Mouse (Mus musculus) CH12.LX (cell line): Measurements from ENCODE around the gene Fam57a. TPM values are rescaled to one million over a fixed set of nuclear protein-coding genes. Genes with fewer than 3 reads are reported as not detected.

Source experiments
- DNase-seq: peaks from one replicate; pipeline ENCODE4 v3.0.0-alpha.2; 2013; ENCODE audit errors: extremely low read depth
- H3K27ac ChIP-seq: 2 replicates; pipeline ENCODE4 v1.5.1; 2012; ENCODE audit warnings: low read depth, mild to moderate bottlenecking, control low read depth, moderate library complexity; ENCODE audit not compliant: insufficient read depth
- H3K27me3 ChIP-seq: replicated peaks from 2 replicates; pipeline ENCODE3; 2012; ENCODE audit warnings: inconsistent platforms
- H3K36me3 ChIP-seq, 2 experiments: replicated peaks in 1 of 2; 2 replicates each; pipeline versions ENCODE3 to v1.6.1; 2012; ENCODE audit warnings: inconsistent platforms in 1 of 2, low read length in 1 of 2, mild to moderate bottlenecking in 1 of 2, mixed read lengths in 1 of 2, moderate library complexity in 1 of 2; ENCODE audit not compliant: control insufficient read depth in 1 of 2, insufficient read depth in 1 of 2
- H3K4me1 ChIP-seq, 2 experiments: 2 replicates each; pipeline ENCODE4 v1.6.1; 2012; ENCODE audit warnings: inconsistent platforms in 1 of 2, moderate library complexity in 1 of 2; ENCODE audit not compliant: insufficient read depth in 2 of 2, control insufficient read depth in 1 of 2
- H3K4me2 ChIP-seq: 2 replicates; pipeline ENCODE4 v1.6.1; 2012; ENCODE audit warnings: low read depth, mild to moderate bottlenecking, control low read depth; ENCODE audit not compliant: poor library complexity, insufficient read depth, severe bottlenecking
- H3K4me3 ChIP-seq, 3 experiments: fragments of 150-350 bp in 1 of 3; sonication (generic) in 1 of 3; replicated peaks in 1 of 3; 2 replicates each; pipeline versions ENCODE3 to v1.5.1; 2011 to 2012; ENCODE audit warnings: low read depth in 2 of 3, low read length in 2 of 3, mild to moderate bottlenecking in 2 of 3, moderate library complexity in 2 of 3, control low read depth in 1 of 3, improper control_type of control experiment in 1 of 3, inconsistent platforms in 1 of 3, mixed read lengths in 1 of 3; ENCODE audit not compliant: poor library complexity in 1 of 3
- H3K79me2 ChIP-seq: replicated peaks from 2 replicates; pipeline ENCODE4 v1.6.1; 2012; ENCODE audit warnings: mild to moderate bottlenecking, moderate library complexity; ENCODE audit not compliant: control insufficient read depth, poor library complexity, insufficient read depth, severe bottlenecking; ENCODE audit errors: extremely low read depth
- H3K9ac ChIP-seq: 2 replicates; pipeline ENCODE4 v1.6.1; 2012; ENCODE audit warnings: low read depth, mild to moderate bottlenecking, control low read depth, moderate library complexity; ENCODE audit not compliant: insufficient read depth
- H3K9me3 ChIP-seq: replicated peaks from 2 replicates; pipeline ENCODE3; 2012; ENCODE audit warnings: low read length, inconsistent platforms, mixed read lengths
- BHLHE40 ChIP-seq: IDR thresholded peaks from 2 replicates; pipeline ENCODE4 v1.6.1; 2011; ENCODE audit warnings: mild to moderate bottlenecking, low read depth, low read length, improper control_type of control experiment
- CHD1 ChIP-seq: IDR thresholded peaks from 2 replicates; pipeline ENCODE4 v1.6.1; 2012; ENCODE audit warnings: low read depth, low read length, improper control_type of control experiment, inconsistent platforms
- CHD2 ChIP-seq: IDR thresholded peaks from 2 replicates; pipeline ENCODE4 v1.6.1; 2011; ENCODE audit warnings: low read length, improper control_type of control experiment
- CTCF ChIP-seq, 2 experiments: IDR thresholded peaks in 1 of 2; conservative IDR thresholded peaks in 1 of 2; 2 replicates each; pipeline ENCODE4 v1.5.1; 2011 to 2012; ENCODE audit warnings: low read depth in 2 of 2, low read length in 2 of 2, improper control_type of control experiment in 1 of 2, inconsistent platforms in 1 of 2, mild to moderate bottlenecking in 1 of 2, moderate library complexity in 1 of 2
- E2F4 ChIP-seq: IDR thresholded peaks from 2 replicates; pipeline ENCODE4 v1.6.1; 2011; ENCODE audit warnings: low read depth, low read length, improper control_type of control experiment; ENCODE audit not compliant: insufficient replicate concordance
- ELF1 ChIP-seq: IDR thresholded peaks from 2 replicates; pipeline ENCODE4 v1.6.1; 2014; ENCODE audit warnings: low read depth, mild to moderate bottlenecking, inconsistent platforms, low read length, improper control_type of control experiment
- ETS1 ChIP-seq: conservative IDR thresholded peaks from 2 replicates; pipeline ENCODE4 v1.6.1; 2012; ENCODE audit warnings: low read depth, mild to moderate bottlenecking, inconsistent platforms, low read length, improper control_type of control experiment, moderate library complexity
- GABPA ChIP-seq: IDR thresholded peaks from 2 replicates; pipeline ENCODE4 v1.6.1; 2012; ENCODE audit warnings: low read depth, low read length, improper control_type of control experiment, inconsistent platforms; ENCODE audit not compliant: insufficient replicate concordance
- HCFC1 ChIP-seq: IDR thresholded peaks from 2 replicates; pipeline ENCODE4 v1.6.1; 2012; ENCODE audit warnings: low read depth, mild to moderate bottlenecking, inconsistent platforms, low read length, improper control_type of control experiment
- JUND ChIP-seq: conservative IDR thresholded peaks from 2 replicates; pipeline ENCODE4 v1.6.1; 2011; ENCODE audit warnings: low read depth, low read length, improper control_type of control experiment
- MAFK ChIP-seq: IDR thresholded peaks from 2 replicates; pipeline ENCODE4 v1.6.1; 2011; ENCODE audit warnings: low read length, improper control_type of control experiment; ENCODE audit not compliant: insufficient replicate concordance
- MAX ChIP-seq: IDR thresholded peaks from 2 replicates; pipeline ENCODE4 v1.6.1; 2011; ENCODE audit warnings: low read length, improper control_type of control experiment
- MAZ ChIP-seq: IDR thresholded peaks from 2 replicates; pipeline ENCODE4 v1.6.1; 2012; ENCODE audit warnings: low read depth, mild to moderate bottlenecking, inconsistent platforms, low read length, improper control_type of control experiment, moderate library complexity
- MXI1 ChIP-seq: IDR thresholded peaks from 2 replicates; pipeline ENCODE4 v1.6.1; 2011; ENCODE audit warnings: mild to moderate bottlenecking, low read depth, low read length, improper control_type of control experiment
- MYC ChIP-seq: IDR thresholded peaks from 2 replicates; pipeline ENCODE4 v1.6.1; 2011; ENCODE audit warnings: low read depth, mild to moderate bottlenecking, improper control_type of control experiment, low read length
- NRF1 ChIP-seq: IDR thresholded peaks from 2 replicates; pipeline ENCODE4 v1.6.1; 2014; ENCODE audit warnings: low read depth, mild to moderate bottlenecking, inconsistent platforms, low read length, improper control_type of control experiment, moderate library complexity
- POLR2A ChIP-seq: IDR thresholded peaks from 2 replicates; pipeline ENCODE4 v1.6.1; 2011; ENCODE audit warnings: low read depth, mild to moderate bottlenecking, improper control_type of control experiment, low read length
- POLR2AphosphoS2 ChIP-seq: IDR thresholded peaks from 2 replicates; pipeline ENCODE4 v1.6.1; 2011; ENCODE audit warnings: low read depth, low read length, improper control_type of control experiment
- RCOR1 ChIP-seq: conservative IDR thresholded peaks from 2 replicates; pipeline ENCODE4 v1.6.1; 2012; ENCODE audit warnings: low read depth, mild to moderate bottlenecking, inconsistent platforms, low read length, improper control_type of control experiment
- SIN3A ChIP-seq: IDR thresholded peaks from 2 replicates; pipeline ENCODE4 v1.6.1; 2012; ENCODE audit warnings: low read length, improper control_type of control experiment, inconsistent platforms
- SMC3 ChIP-seq: IDR thresholded peaks from 2 replicates; pipeline ENCODE4 v1.6.1; 2011; ENCODE audit warnings: low read depth, low read length, improper control_type of control experiment
- TCF12 ChIP-seq: IDR thresholded peaks from 2 replicates; pipeline ENCODE4 v1.6.1; 2014; ENCODE audit warnings: low read depth, mild to moderate bottlenecking, inconsistent platforms, low read length, improper control_type of control experiment
- UBTF ChIP-seq: IDR thresholded peaks from 2 replicates; pipeline ENCODE4 v1.6.1; 2012; ENCODE audit warnings: low read depth, mild to moderate bottlenecking, inconsistent platforms, low read length, improper control_type of control experiment, moderate library complexity
- USF1 ChIP-seq: IDR thresholded peaks from 2 replicates; pipeline ENCODE4 v1.6.1; 2014; ENCODE audit warnings: low read depth, mild to moderate bottlenecking, inconsistent platforms, low read length, improper control_type of control experiment
- USF2 ChIP-seq: conservative IDR thresholded peaks from 2 replicates; pipeline ENCODE4 v1.6.1; 2011; ENCODE audit warnings: low read depth, low read length, improper control_type of control experiment
- ZC3H11A ChIP-seq: IDR thresholded peaks from 2 replicates; pipeline ENCODE4 v1.6.1; 2012; ENCODE audit warnings: low read depth, mild to moderate bottlenecking, inconsistent platforms, low read length, improper control_type of control experiment
- ZKSCAN1 ChIP-seq: IDR thresholded peaks from 2 replicates; pipeline ENCODE4 v1.6.1; 2012; ENCODE audit warnings: low read depth, inconsistent platforms, low read length, improper control_type of control experiment, borderline replicate concordance
- ZMIZ1 ChIP-seq: IDR thresholded peaks from 2 replicates; pipeline ENCODE4 v1.6.1; 2012; ENCODE audit warnings: low read depth, mild to moderate bottlenecking, inconsistent platforms, low read length, improper control_type of control experiment
- ZNF384 ChIP-seq: IDR thresholded peaks from 2 replicates; pipeline ENCODE4 v1.6.1; 2012; ENCODE audit warnings: low read depth, low read length, improper control_type of control experiment, inconsistent platforms
- dilution Hi-C: fragments of 300-500 bp; cut with MboI; formaldehyde crosslinking; loops from 2 replicates; pipeline ENCODE4 v1.14.3; 2020; ENCODE audit warnings: low sequenced_read_pairs; ENCODE audit not compliant: extremely low pct_unique_long_range_greater_than_20kb, extremely low pct_ligation_motif_present
- in situ Hi-C: fragments of 300-500 bp; cut with MboI; formaldehyde crosslinking; loops from 3 replicates; pipeline ENCODE4 v1.14.3; 2019; ENCODE audit warnings: low sequenced_read_pairs, low pct_ligation_motif_present, low pct_unique_long_range_greater_than_20kb, mixed read lengths
- polyA plus RNA-seq: library from polyadenylated mRNA; unstranded; fragments of >175 nt; gene quantifications from 2 replicates; pipeline ENCODE4 v1.2.1, GENCODE M21; 2012; ENCODE audit warnings: low read depth; ENCODE audit not compliant: insufficient read length
- total RNA-seq, 2 experiments: library from RNA; depleted of rRNA; stranded (reverse); fragments of 300-350 nt in 1 of 2; fragments of >200 nt in 1 of 2; gene quantifications; 2 replicates each; pipeline ENCODE4 v1.2.3; 2012 to 2014

Fam57a gene
- total and polyA plus RNA-seq, 3 experiments, result 3.9 to 10.2 (median 7.0) TPM

DNA sequence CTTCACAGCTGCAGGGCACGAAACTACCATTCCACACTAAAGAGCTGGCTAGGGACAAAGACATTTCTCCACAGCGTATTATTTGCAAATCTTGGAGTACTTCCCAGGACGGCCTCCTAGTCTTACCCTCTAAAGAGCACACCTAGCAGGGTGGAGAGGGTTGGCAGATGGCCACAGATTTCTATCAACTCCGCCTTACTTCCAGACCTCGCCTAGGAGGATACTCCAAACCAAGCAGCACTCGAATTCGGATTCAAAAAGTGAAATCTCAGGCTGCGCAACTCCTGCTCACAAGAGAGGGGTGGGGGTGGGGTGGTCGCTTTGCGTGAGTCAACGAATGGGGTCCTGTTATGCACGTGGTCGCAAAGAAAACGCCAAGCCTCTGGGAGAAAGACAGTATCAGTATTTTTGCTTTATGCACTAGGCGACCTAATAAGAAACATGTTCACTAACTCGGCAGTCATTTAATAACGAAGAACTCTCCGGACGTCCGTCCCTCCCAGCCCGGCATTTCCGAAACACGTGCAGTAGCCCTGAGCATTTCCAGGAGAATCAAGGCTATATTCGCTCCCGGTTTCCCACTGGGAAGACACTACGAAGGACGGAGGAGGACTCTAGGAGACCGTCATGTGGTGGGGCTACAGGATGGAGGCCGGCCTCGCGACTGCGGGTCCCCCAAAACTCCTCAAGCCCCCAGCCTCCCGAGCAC lies 37.4 kb downstream of the Fam57a start:
- dilution Hi-C loops (no loop called here), in situ Hi-C loops (no loop called here)
- H3K4me3 ChIP-seq, result peak overlapping the region; percentile 74 to 97 (median 78)
- TF ChIP-seq HCFC1 (no peak), MAX (peak; percentile 93), ZC3H11A (no peak), RCOR1 (no peak), ELF1 (no peak), BHLHE40 (peak; percentile 74), MAZ (no peak), USF2 (no peak), SMC3 (no peak), UBTF (no peak), CHD2 (peak; percentile 63), CTCF (conservative IDR thresholded peaks at IDR 0.05 in 1 of 2, IDR thresholded peaks at IDR 0.05 in 1 of 2; ENCODE audit: low read depth in 2 of 2, low read length in 2 of 2) (no peak), ZKSCAN1 (no peak), MXI1 (peak; percentile 97), MYC (peak; percentile 98)
- H3K4me1 ChIP-seq, result peaks cover 3 to 28% of the 10 kb centered on the region in 2 experiments; a peak in 3 of 4 replicates
- no peaks in the 10 kb centered on the region for H3K27me3 ChIP-seq
- peaks cover 20% of the 10 kb centered on the region for H3K79me2 ChIP-seq
- H3K9me3 ChIP-seq, result no peaks in the 10 kb centered on the region
- peak overlapping the region; percentile 9; the same call in 1 of the 2 replicates for H3K27ac ChIP-seq
- DNase-seq, result peak; percentile 61
- H3K4me2 ChIP-seq, result peak overlapping the region; percentile 47
- peaks cover 37 to 75% of the 10 kb centered on the region in 2 experiments for H3K36me3 ChIP-seq
- H3K9ac ChIP-seq, result peak overlapping the region; percentile 86

DNA sequence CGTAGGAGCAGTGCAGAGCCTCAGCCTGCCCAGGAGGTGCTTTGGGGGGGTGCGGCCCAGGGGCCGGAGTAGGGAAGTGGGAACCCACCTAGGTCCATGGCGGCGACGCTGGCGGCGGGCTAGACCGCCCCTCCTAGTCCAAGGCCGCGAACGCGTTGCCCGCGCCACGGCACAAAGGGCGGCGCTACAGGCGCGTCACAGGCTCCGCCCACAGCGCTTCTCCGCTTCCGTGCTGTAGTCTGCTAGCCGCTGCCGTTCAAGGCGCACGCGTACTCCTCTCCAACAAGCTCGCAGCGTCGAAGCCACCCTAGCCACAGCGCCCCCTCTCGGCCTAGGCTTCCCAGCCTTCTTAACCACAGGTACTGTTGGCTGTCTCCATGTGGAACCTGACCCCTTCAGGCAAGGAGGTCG lies 37.9 kb downstream of the Fam57a start, which contains the start of the genes Dbil5 and Gemin4:
TSS of gene Dbil5 (plus strand) at position 219 of the 411 bp plus-strand sequence.
TSS of gene Gemin4 (minus strand) at position 275 of the 411 bp plus-strand sequence.
- H3K27ac ChIP-seq, result peak within 1 kb of the TSS; percentile 9; the same call in 1 of the 2 replicates
- peak; percentile 99 for DNase-seq
- peaks cover 20% of the 10 kb centered on the region for H3K79me2 ChIP-seq
- in situ Hi-C loops (no loop called here), dilution Hi-C loops (no loop called here)
- peak within 1 kb of the TSS; percentile 86 for H3K9ac ChIP-seq
- peaks cover 35 to 74% of the 10 kb centered on the region in 2 experiments for H3K36me3 ChIP-seq
- peaks cover 3 to 28% of the 10 kb centered on the region in 2 experiments; a peak in 3 of 4 replicates for H3K4me1 ChIP-seq
- H3K9me3 ChIP-seq, result no peaks in the 10 kb centered on the region
- H3K27me3 ChIP-seq, result no peaks in the 10 kb centered on the region
- H3K4me3 ChIP-seq, result peak within 1 kb of the TSS; percentile 74 to 97 (median 78)
- H3K4me2 ChIP-seq, result peak within 1 kb of the TSS; percentile 47
- TF ChIP-seq ZKSCAN1, result no peak
- TF ChIP-seq POLR2AphosphoS2, result peak; percentile 78; the same call in 1 of the 2 replicates
- peak; percentile 87; the same call in 1 of the 2 replicates for TF ChIP-seq TCF12
- TF ChIP-seq MAZ, result peak; percentile 45; the same call in 1 of the 2 replicates
- peak; percentile 88 for TF ChIP-seq ZMIZ1
- TF ChIP-seq SIN3A, result peak; percentile 85
- TF ChIP-seq BHLHE40, result peak; percentile 39
- peak; percentile 41; the same call in 1 of the 2 replicates for TF ChIP-seq ETS1
- no peak for TF ChIP-seq CHD1
- no peak for TF ChIP-seq USF2
- peak; percentile 91 for TF ChIP-seq MAX
- TF ChIP-seq ELF1, result peak; percentile 96
- TF ChIP-seq ZNF384, result 0 out of 2 replicates have a peak, but pooled peaks have one; percentile 21
- TF ChIP-seq MAFK, result no peak
- TF ChIP-seq MXI1, result peak; percentile 64
- no peak for TF ChIP-seq GABPA
- peak; percentile 90; the same call in 1 of the 2 replicates for TF ChIP-seq E2F4
- TF ChIP-seq CTCF (conservative IDR thresholded peaks at IDR 0.05 in 1 of 2, IDR thresholded peaks at IDR 0.05 in 1 of 2; ENCODE audit: low read depth in 2 of 2, low read length in 2 of 2), result peak; percentile 83 to 96
- TF ChIP-seq JUND, result no peak
- no peak for TF ChIP-seq USF1
- peak; percentile 75 for TF ChIP-seq MYC
- no peak for TF ChIP-seq CHD2
- peak; percentile 98 for TF ChIP-seq POLR2A
- peak; percentile 74 for TF ChIP-seq HCFC1
- peak; percentile 90 for TF ChIP-seq NRF1
